Mouse (Mus musculus): ENCODE results near the gene Ank2.

Ank2 gene

GRCm38 (mm10) chr3:126962326-126962725 lies 536.8 kb downstream of the Ank2 start:
- TF ChIP-seq GATA4 (IDR thresholded peaks at IDR 0.05; ENCODE audit: insufficient replicate concordance, low read length), result no peak

GRCm38 (mm10) chr3:126952698-126953097 lies 546.5 kb downstream of the Ank2 start:
- no peak for TF ChIP-seq GATA4 (IDR thresholded peaks at IDR 0.05; ENCODE audit: insufficient replicate concordance, low read length)

- TF ChIP-seq GATA4 (IDR thresholded peaks at IDR 0.05; ENCODE audit: insufficient replicate concordance, low read length), result no peak
Measured at GRCm38 (mm10) chr3:126946591-126946990, 552.6 kb downstream of the Ank2 start.

GRCm38 (mm10) chr3:126944838-126945237 lies 554.3 kb downstream of the Ank2 start:
- no peak for TF ChIP-seq GATA4 (IDR thresholded peaks at IDR 0.05; ENCODE audit: insufficient replicate concordance, low read length)

- TF ChIP-seq GATA4 (IDR thresholded peaks at IDR 0.05; ENCODE audit: insufficient replicate concordance, low read length), result no peak
Measured at GRCm38 (mm10) chr3:126944081-126944480, 555.1 kb downstream of the Ank2 start.

- no peak for TF ChIP-seq GATA4 (IDR thresholded peaks at IDR 0.05; ENCODE audit: insufficient replicate concordance, low read length)
Measured at GRCm38 (mm10) chr3:126940452-126940851, 558.7 kb downstream of the Ank2 start.

GRCm38 (mm10) chr3:126931884-126932506 lies 567.2 kb downstream of the Ank2 start:
- no peak for TF ChIP-seq GATA4 (IDR thresholded peaks at IDR 0.05; ENCODE audit: insufficient replicate concordance, low read length)

- TF ChIP-seq GATA4 (IDR thresholded peaks at IDR 0.05; ENCODE audit: insufficient replicate concordance, low read length), result no peak
Measured at GRCm38 (mm10) chr3:126923575-126924382, 575.4 kb downstream of the Ank2 start.

GRCm38 (mm10) chr3:126921941-126922340 lies 577.2 kb downstream of the Ank2 start:
- no peak for TF ChIP-seq GATA4 (IDR thresholded peaks at IDR 0.05; ENCODE audit: insufficient replicate concordance, low read length)

GRCm38 (mm10) chr3:126920296-126920695 lies 578.9 kb downstream of the Ank2 start:
- TF ChIP-seq GATA4 (IDR thresholded peaks at IDR 0.05; ENCODE audit: insufficient replicate concordance, low read length), result no peak

GRCm38 (mm10) chr3:126918805-126919473 lies 580.2 kb downstream of the Ank2 start:
- no peak for TF ChIP-seq GATA4 (IDR thresholded peaks at IDR 0.05; ENCODE audit: insufficient replicate concordance, low read length)

GRCm38 (mm10) chr3:126916381-126916780 lies 582.8 kb downstream of the Ank2 start:
- no peak for TF ChIP-seq GATA4 (IDR thresholded peaks at IDR 0.05; ENCODE audit: insufficient replicate concordance, low read length)

GRCm38 (mm10) chr3:126903543-126903942 lies 595.6 kb downstream of the Ank2 start:
- no peak for TF ChIP-seq GATA4 (IDR thresholded peaks at IDR 0.05; ENCODE audit: insufficient replicate concordance, low read length)

- TF ChIP-seq GATA4 (IDR thresholded peaks at IDR 0.05; ENCODE audit: insufficient replicate concordance, low read length), result no peak
Measured at GRCm38 (mm10) chr3:126886644-126887043, 612.5 kb downstream of the Ank2 start.

GRCm38 (mm10) chr3:126886090-126886489 lies 613.1 kb downstream of the Ank2 start:
- no peak for TF ChIP-seq GATA4 (IDR thresholded peaks at IDR 0.05; ENCODE audit: insufficient replicate concordance, low read length)

- no peak for TF ChIP-seq GATA4 (IDR thresholded peaks at IDR 0.05; ENCODE audit: insufficient replicate concordance, low read length)
Measured at GRCm38 (mm10) chr3:126878233-126878632, 620.9 kb downstream of the Ank2 start.

All from liver, adult (tissue).